Mouse (Mus musculus) leukemia stem cell, adult 10-12 weeks (primary cell): ENCODE results near the gene Zfp966. TPM values are rescaled to one million over a fixed set of nuclear protein-coding genes. Genes with fewer than 3 reads are reported as not detected.

ENCODE experiments used
- polyA plus RNA-seq: library from polyadenylated mRNA; stranded (reverse); fragments of >175 nt; gene quantifications from 2 replicates; pipeline ENCODE4 v1.2.3, GENCODE M21; 2012; ENCODE audit warnings: low replicate concordance

Zfp966 gene
- not detected in 2 replicates for polyA plus RNA-seq

GRCm38 (mm10) chr2:175931000-175931399, at the start of gene Zfp966:
Gene Zfp966, minus strand, starts transcription at chr2:175931100.

GRCm38 (mm10) chr2:175965031-175965430, 34.1 kb upstream of the Zfp966 start, which contains the start of gene Gm2026:
Gene Gm2026, plus strand, starts transcription at chr2:175965331.

GRCm38 (mm10) chr2:175869024-175869423, 61.9 kb downstream of the Zfp966 start, which contains the start of gene Gm6710:
Gene Gm6710, plus strand, starts transcription at chr2:175869219.

Other genes with a start within 250 kb of the Zfp966 start
- not detected in 2 replicates for gene Zfp969, start 227.5 kb downstream of the Zfp966 start, polyA plus RNA-seq
- not detected in 2 replicates for gene Gm2007, start 189.6 kb downstream of the Zfp966 start, polyA plus RNA-seq
- not detected in 2 replicates for gene Gm14288, start 130.0 kb downstream of the Zfp966 start, polyA plus RNA-seq
- gene Gm6710, start 61.9 kb downstream of the Zfp966 start, polyA plus RNA-seq = not detected in 2 replicates
- not detected in 2 replicates for gene Gm2026, start 34.2 kb upstream of the Zfp966 start, polyA plus RNA-seq
- not detected in 2 replicates for gene Gm2004, start 218.7 kb upstream of the Zfp966 start, polyA plus RNA-seq